Mouse (Mus musculus) testis, postnatal 14 days (tissue): ENCODE data around the gene Bdh2.
A peak's percentile ranks its signal among the peaks of the same experiment; 100 is the strongest.

ENCODE experiments used
- DNase-seq: peaks from one replicate; pipeline ENCODE4 v3.0.0; 2021; ENCODE audit warnings: low spot score

Bdh2 gene

DNA sequence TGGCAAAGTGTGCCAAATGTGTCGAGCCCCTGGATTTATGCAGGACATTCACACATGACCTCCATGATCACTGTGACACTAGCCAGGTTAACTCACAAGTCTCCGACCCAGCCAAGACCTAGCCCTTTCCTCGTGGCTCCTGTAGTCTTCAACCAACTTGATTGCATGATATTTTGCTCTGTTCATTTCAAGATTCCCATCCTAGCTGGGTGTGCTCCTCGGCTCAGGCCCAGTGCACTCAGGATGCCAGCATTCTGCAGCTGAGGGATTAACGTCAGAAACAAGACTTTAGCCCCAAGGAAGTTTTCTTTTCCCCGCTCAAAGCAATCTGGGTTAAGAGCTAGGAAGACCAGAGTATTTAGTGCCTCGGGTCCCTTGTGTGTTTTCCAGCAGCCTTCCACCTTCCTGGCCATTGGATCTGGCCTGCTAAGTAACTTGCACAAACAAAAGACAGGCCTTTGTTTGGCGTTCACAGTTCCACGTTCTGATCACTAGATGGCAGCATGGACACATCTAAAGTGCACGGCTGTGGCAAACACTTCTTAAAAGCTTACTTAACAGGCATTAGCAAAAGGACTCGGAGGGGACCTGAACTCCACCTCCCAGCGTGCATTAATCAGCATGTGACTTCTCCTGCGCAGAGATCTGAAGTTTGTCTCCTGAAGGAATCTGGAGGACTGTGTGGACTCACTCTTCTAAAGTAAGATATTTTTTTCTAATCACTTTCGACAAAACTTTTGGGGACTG is at the start of gene Bdh2:
TSS of gene Bdh2 (plus strand) at position 553 of the 747 bp plus-strand sequence.
- DNase-seq, result peak; percentile 66

DNA sequence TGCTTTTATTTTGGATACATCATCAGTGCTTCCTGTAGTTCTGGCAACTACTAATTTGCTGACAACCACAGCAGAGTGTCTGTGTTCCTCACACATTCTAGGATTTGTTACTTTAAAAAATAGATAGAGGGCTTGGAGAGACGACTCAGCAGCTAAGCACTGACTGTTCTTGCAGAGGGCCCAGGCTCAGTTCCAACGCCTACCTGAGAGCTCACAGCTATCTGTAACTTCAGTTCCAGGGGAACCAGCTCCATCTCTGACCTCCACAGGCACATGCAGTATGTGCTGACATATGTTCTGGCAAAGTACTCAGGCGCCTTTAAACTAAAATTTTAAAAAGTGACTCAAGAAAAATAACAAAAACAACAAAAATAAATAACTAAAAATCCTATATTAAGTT is 49.0 kb upstream of the Bdh2 start:
- DNase-seq, result no peak

DNA sequence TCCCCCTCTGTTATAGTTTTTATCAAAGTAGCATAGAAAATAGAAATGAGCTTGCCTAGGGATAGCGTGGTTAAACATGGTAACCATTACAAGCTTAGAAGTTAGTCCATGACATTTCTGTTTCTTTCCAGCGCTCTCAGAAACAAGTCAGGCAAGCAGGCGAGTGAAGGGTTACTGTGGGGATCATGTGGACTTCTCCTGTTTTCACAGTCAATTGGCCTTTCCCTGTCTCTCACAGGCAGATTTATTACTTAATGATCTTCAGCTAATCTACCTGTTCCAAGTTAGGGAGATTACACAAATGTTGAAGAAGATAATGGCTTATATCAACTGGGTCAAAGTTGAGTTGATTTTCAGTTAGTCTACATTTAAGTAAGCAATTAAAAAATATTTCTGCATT is 48.6 kb upstream of the Bdh2 start:
- no peak for DNase-seq

- DNase-seq, result no peak
Observed at GRCm38 (mm10) chr3:135245733-135246132, 35.3 kb upstream of the Bdh2 start.

DNA sequence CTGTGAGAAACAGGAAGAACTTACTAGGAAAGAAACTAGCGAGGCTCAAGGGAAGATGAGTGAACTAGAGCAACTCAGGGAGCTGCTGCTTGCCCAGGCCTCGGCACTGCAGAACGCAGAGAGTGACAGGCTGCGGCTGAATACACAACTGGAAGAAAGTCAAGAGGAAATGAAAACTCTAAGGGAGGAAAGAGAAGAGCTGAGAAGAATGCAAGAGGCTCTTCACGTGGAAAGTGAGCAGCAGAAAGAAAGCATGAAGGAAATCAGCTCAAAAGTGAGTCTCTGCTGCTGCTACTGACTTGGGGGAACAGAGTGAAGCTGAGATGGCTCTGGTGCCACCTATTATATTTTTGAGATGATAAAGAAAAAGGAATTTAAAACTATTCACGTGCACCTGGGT is 34.2 kb upstream of the Bdh2 start:
- DNase-seq, result no peak

DNA sequence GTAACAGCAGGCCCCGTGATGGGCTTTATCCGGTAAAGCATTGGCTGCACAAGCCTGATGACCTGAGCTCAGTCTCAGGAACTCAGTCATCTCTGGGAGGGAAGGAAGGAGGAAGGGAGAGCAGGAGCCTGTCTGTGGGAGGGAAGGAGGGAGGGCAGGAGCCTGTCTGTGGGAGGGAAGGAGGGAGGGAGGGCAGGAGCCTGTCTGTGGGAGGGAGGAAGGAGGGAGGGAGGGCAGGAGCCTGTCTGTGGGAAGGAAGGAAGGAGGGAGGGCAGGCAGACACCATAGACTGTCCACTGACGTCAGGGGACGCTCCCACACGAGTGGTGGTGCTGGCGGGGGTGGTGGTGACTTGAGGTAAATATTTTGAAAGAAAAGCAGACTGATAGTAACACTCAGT is 31.9 kb upstream of the Bdh2 start:
- no peak for DNase-seq

DNA sequence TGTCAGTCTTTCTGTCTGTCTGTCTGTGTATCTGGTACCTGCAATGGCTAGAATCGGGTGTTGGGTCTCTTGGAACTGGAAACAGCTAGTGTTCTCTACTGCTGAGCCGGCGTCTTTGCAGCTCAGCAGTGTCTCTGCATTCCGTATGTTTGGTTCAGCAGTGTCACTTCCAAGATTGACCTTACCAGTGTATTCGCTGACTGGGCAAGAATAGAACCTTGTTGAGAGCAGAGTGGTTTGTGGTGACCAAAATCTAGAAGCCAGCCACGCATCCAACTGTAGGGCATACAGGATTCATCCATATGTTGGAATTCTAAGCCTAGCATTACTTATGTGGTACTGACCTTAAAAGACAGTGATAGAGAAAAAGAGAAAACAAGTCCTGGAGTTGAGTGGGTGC is 29.2 kb upstream of the Bdh2 start:
- no peak for DNase-seq

GRCm38 (mm10) chr3:135254784-135255183 is 26.2 kb upstream of the Bdh2 start:
- no peak for DNase-seq

GRCm38 (mm10) chr3:135258919-135259318 is 22.1 kb upstream of the Bdh2 start:
- no peak for DNase-seq

DNA sequence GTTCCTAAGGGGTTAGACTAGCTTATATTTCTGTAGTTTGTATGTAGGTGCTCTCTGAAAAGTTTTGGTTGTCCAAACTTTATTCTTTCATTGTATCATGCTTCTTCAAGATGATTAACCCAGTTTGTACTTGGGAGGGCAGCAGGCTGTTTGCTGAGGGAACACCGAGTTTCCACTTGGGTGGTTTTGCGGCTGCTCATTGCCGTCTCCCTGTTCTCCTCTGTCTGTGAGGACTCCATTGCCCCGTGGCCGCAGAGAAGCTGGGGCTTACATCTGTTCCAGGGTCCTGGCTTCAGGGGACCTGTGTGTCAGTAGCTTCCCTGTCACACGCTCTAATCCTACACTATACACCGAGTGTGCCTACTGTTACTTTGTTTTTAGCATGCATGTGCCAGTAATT is 20.8 kb upstream of the Bdh2 start:
- no peak for DNase-seq

- no peak for DNase-seq
Observed at GRCm38 (mm10) chr3:135268616-135269015, 12.4 kb upstream of the Bdh2 start.

- no peak for DNase-seq
Observed at GRCm38 (mm10) chr3:135269391-135269990, 11.5 kb upstream of the Bdh2 start.

DNA sequence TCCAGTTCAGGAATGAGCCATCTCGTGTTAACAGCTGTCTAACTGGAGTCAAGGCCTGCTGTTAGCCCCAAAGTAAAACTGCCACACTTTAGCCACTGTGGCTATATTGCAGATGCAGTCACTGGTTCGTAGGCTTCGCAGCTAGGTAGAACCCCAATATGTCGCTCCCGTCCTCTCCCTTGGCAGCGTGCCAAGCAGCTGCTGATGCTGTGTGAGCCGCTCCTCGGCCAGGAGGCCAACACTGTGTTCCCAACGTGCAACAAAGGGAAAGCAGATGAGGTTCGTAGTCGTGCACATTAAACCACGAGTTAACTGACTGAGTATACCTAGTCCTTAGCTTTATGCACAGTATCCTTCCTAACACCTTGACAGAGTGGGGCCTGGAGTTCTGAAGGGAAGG is 8.4 kb upstream of the Bdh2 start:
- no peak for DNase-seq

DNA sequence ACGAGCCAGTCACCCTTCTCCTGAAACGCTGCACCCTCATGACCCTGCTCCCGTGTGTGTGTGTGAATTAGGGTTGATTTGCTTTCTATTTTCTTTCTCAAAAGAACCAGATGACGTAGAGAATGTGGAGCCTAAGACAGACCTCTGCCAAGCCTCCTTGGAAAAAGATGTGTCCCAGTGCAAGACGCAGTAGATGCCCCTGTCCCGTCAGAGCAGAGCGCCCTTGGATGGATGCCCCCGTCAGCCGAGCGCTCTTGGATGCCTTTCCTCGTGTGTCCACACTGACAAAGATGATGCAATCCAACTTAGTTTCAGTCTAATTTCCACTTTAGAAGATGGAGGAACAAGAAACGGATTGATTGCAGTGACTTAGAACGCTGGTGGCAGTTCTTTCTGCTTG is 8.0 kb upstream of the Bdh2 start:
- DNase-seq, result no peak

DNA sequence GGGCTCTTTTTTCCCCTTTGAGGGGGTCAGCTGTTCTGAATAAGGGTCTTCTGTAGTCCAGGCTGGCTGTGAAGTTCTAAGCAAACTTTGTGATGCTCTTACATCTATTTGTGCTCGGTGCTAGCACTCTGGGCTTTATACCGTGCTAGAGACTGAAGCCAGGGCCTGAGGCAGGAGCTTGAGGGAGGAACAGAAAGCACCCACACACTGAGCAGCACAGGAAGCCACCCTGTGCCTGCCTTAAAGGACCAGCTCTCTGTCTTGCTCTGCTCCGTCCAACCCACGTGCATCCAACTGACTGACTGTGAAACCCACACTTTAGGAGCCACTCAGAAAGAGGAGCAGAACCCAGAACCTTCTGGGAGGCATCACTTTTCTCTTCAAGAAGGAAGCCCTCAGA is 861 bp upstream of the Bdh2 start:
- no peak for DNase-seq

GRCm38 (mm10) chr3:135281701-135282100 is 680 bp downstream of the Bdh2 start:
- DNase-seq, result no peak

DNA sequence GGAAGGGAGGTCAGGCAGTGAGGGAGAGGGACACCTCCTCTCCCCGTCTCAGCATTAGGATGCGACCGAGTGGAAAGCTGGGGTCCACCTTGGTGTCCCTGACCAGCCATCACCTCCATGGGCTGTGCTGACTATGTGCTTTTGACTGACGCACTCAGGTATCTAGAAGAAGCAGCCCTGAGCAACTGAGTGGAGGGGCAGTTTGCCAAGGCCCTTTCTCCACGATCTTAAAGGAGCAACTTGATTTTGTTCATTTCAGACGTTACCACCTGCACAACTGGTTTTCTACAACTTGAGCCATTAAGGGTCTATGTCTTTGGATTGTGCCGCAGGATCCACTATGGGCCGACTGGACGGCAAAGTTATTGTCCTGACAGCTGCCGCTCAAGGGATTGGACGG is 4.2 kb downstream of the Bdh2 start:
- DNase-seq, result no peak

- no peak for DNase-seq
Observed at GRCm38 (mm10) chr3:135285807-135286206, 4.8 kb downstream of the Bdh2 start.

GRCm38 (mm10) chr3:135288138-135288750 is 7.2 kb downstream of the Bdh2 start:
- no peak for DNase-seq

- no peak for DNase-seq
Observed at GRCm38 (mm10) chr3:135289148-135289547, 8.1 kb downstream of the Bdh2 start.

DNA sequence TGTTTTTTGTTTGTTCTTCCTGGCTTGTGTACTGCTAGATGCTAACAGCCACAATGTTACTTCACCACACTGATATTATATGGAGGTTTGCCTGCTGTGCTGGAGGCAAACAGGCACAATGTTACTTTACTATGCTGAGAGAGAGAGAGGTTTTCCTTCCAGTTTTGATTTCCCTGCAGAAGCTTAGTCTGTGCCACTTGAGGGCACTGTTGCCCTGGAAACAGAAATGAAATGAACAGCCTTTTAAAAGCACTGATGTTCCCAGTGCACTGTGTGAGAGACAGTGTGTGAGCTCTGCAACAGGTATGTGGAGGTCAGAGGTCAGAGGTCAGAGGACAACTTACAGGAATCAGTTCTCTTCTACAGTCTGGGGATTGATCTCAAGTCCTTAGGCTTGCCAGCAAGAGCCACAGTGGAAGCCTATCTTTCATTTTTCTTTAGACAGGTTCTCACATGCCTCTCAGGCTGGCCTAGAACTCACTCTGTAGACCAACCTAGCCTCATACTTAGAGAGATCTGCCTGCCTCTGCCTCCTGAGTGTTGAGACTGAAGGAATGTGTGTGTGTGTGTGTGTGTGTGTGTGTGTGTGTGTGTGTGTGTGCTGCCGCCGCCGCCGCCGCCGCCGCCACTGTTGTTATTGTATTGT is 9.4 kb downstream of the Bdh2 start:
- DNase-seq, result no peak

DNA sequence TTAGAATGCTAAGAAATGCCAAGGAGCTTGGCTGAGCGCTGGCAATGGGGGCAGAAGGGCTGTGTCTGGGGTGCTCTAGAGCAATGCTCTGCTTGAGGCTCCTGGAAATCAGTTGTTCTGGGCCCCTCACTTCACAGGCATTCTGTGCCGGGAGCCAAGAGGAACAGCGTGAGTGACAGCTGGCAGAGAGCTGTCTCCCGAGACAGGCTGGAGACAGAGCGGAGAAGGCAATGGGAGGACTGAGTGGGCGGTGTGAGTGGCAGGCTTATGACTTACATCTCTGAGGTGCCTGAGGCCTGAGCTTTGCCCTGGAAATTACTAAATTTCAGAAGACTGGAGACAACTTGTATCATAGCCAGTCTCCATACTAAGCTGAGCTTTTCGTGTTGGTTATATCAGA is 12.7 kb downstream of the Bdh2 start:
- DNase-seq, result no peak

GRCm38 (mm10) chr3:135295559-135295958 is 14.5 kb downstream of the Bdh2 start:
- no peak for DNase-seq
